Comparison of ENCODE assay signal across 11 mouse cellular contexts in the genomic region with DNA sequence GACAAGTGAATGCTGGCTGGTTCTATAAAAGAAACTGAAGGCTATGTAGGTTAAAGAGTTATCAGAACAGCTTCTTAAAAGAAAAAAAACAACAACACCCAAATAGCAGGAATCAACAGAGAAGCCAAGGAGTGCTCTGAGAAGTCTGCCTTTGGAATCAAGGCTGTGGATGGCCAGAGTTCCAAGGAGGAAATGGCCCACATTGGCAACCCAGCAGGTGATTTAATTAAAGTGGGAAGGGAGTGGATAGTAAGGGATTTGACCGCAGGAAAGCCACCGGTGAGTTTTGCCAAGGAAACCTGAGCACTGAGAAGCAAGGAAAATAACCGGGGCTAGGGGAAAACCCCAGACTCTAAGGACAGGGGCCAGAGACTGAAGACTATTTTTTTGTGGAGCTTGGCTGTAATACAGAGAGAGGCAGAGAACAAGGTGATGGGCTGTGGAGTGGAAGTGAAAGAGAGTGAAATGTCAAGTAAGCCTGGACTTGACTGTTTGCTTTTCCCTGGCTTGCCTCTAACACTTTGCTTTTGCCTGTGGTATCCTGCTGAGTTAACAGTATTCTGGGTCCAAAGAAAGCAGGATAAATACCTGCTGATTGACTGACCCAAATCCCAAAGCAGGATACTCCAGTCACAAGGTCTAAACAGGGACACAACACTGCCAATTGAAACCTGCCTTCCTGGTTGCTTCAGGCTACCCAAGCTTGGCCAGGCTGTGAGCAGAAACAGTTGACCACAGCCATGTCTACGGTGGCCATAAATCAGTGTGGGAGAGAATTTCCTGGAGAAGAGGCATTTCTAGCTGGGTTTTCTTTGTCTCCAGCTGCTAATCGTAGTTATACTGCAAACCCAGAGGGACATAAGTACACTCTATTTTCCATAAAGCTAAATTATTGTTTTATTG.
DNase-seq lines count a peak whose midpoint lies in the region; ATAC-seq and TF ChIP-seq lines count a peak whose summit lies in the region.
"Had no signal": no experiment of that assay in that cellular context is flagged by ENCODE, and none has a peak within 500 bp of the region (broad histone marks: within the 10 kb centered on the region; RNA-seq: fewer than 3 reads in every experiment).

No protein-coding gene starts in this region.

- no peak overlapping the region for H3K4me3 ChIP-seq in limb, embryonic 11.5 days (ENCODE audit: low read depth, low read length)
- H3K4me3 ChIP-seq in limb, embryonic 10.5 days: no peak overlapping the region
- H3K4me3 ChIP-seq in kidney, adult 2 months (ENCODE audit: insufficient read depth, low read depth, low read length): no peak overlapping the region
- no peak overlapping the region for H3K4me3 ChIP-seq in hindbrain, embryonic 11.5 days (ENCODE audit: low read depth, low read length)

- H3K9me3 ChIP-seq in limb, embryonic 11.5 days (ENCODE audit: control insufficient read depth, low read length): no peaks in the 10 kb centered on the region
- H3K9me3 ChIP-seq in limb, embryonic 10.5 days (replicated peaks): no peaks in the 10 kb centered on the region
- no peaks in the 10 kb centered on the region for H3K9me3 ChIP-seq in hindbrain, embryonic 11.5 days (ENCODE audit: control insufficient read depth, low read length)

- TF ChIP-seq CTCF in kidney, adult 2 months (conservative IDR thresholded peaks at IDR 0.05; ENCODE audit: insufficient read depth, insufficient read length, low read depth, low read length): no peak

- H3K27me3 ChIP-seq in limb, embryonic 11.5 days (ENCODE audit: control insufficient read depth, insufficient read depth, low read length): no peaks in the 10 kb centered on the region
- no peaks in the 10 kb centered on the region for H3K27me3 ChIP-seq in limb, embryonic 10.5 days (ENCODE audit: low read depth, poor library complexity, severe bottlenecking)
- no peaks in the 10 kb centered on the region for H3K27me3 ChIP-seq in kidney, adult 2 months (replicated peaks; ENCODE audit: control insufficient read depth, insufficient read depth, low read length)
- no peaks in the 10 kb centered on the region for H3K27me3 ChIP-seq in hindbrain, embryonic 11.5 days (ENCODE audit: control insufficient read depth, insufficient read depth, low read length)

- no peak overlapping the region for H3K4me2 ChIP-seq in limb, embryonic 11.5 days (ENCODE audit: low read depth, severe bottlenecking)
- H3K4me2 ChIP-seq in hindbrain, embryonic 11.5 days (replicated peaks; ENCODE audit: low read depth, low read length): no peak overlapping the region

- 0 out of 2 replicates have a peak, but pooled peaks have one; percentile 29 for ATAC-seq in limb, embryonic 11.5 days (ENCODE audit: insufficient number of reproducible peaks, low FRiP score, low TSS enrichment, low read depth)
- no peak for ATAC-seq in hindbrain, embryonic 11.5 days (ENCODE audit: low FRiP score)
- ATAC-seq: forebrain, embryonic 14.5 days had no signal

- H3K27ac ChIP-seq in limb, embryonic 11.5 days (replicated peaks; ENCODE audit: low read depth, low read length): 0 out of 2 replicates have a peak overlapping the region, but pooled peaks have one; percentile 6
- no peak overlapping the region for H3K27ac ChIP-seq in limb, embryonic 10.5 days
- no peak overlapping the region for H3K27ac ChIP-seq in kidney, adult 2 months (ENCODE audit: insufficient read depth, low read depth, low read length)
- no peak overlapping the region for H3K27ac ChIP-seq in hindbrain, embryonic 11.5 days (ENCODE audit: low read depth, low read length)

- H3K9ac ChIP-seq in limb, embryonic 11.5 days (ENCODE audit: low read length): no peak overlapping the region
- H3K9ac ChIP-seq in hindbrain, embryonic 11.5 days (ENCODE audit: low read depth, low read length): no peak overlapping the region

- WGBS in limb, embryonic 11.5 days: 36% methylated on average over 5 of the region's 5 CpGs
- WGBS in limb, embryonic 10.5 days: 45% methylated on average over 5 of the region's 5 CpGs
- WGBS in kidney, adult 2 months: 32% methylated on average over 5 of the region's 5 CpGs
- WGBS in hindbrain, embryonic 11.5 days: 53% methylated on average over 5 of the region's 5 CpGs

- no peak for DNase-seq in limb, embryonic 11.5 days (ENCODE audit: low spot score)
- no peak for DNase-seq in limb, embryonic 10.5 days (ENCODE audit: low spot score)
- DNase-seq in cerebellum, adult 9-11 months: peak; percentile 6
- DNase-seq in kidney, adult 2 months: peak; percentile 47
- peak; percentile 12 for DNase-seq in mesoderm, embryonic 11.5 days (ENCODE audit: low read depth, low spot score)
- no peak for DNase-seq in hindbrain, embryonic 11.5 days (ENCODE audit: low spot score)
- DNase-seq in heart, postnatal 4 days: no peak
- DNase-seq in embryo, embryonic 9.5 days (ENCODE audit: extremely low spot score): no peak
- DNase-seq: lung, adult 2 months; spleen, adult 18-20 months had no signal

- no peaks in the 10 kb centered on the region for H3K36me3 ChIP-seq in limb, embryonic 11.5 days (ENCODE audit: control insufficient read depth, insufficient read depth, low read length)
- no peaks in the 10 kb centered on the region for H3K36me3 ChIP-seq in limb, embryonic 10.5 days
- no peaks in the 10 kb centered on the region for H3K36me3 ChIP-seq in kidney, adult 2 months (ENCODE audit: control insufficient read depth, insufficient read depth, low read length)
- no peaks in the 10 kb centered on the region for H3K36me3 ChIP-seq in hindbrain, embryonic 11.5 days (ENCODE audit: control insufficient read depth, insufficient read depth, low read length)

- H3K4me1 ChIP-seq in limb, embryonic 11.5 days (ENCODE audit: control insufficient read depth, insufficient read depth, low read length): no peaks in the 10 kb centered on the region
- peaks cover 7% of the 10 kb centered on the region for H3K4me1 ChIP-seq in limb, embryonic 10.5 days
- no peaks in the 10 kb centered on the region for H3K4me1 ChIP-seq in kidney, adult 2 months (ENCODE audit: control insufficient read depth, insufficient read depth, low read length)
- H3K4me1 ChIP-seq in hindbrain, embryonic 11.5 days (replicated peaks; ENCODE audit: control insufficient read depth, insufficient read depth, low read length): no peaks in the 10 kb centered on the region

- TF ChIP-seq POLR2A in kidney, adult 2 months (IDR thresholded peaks at IDR 0.05; ENCODE audit: low read depth, low read length): no peak

Comparison
In these comparisons a context has a peak if more than half of its experiments do, and no peak if none do; other contexts are left out.
1. DNase-seq: peak in cerebellum, adult 9-11 months (single experiment), kidney, adult 2 months (single experiment) and mesoderm, embryonic 11.5 days (single experiment); none in limb, embryonic 11.5 days (single experiment), limb, embryonic 10.5 days (single experiment), hindbrain, embryonic 11.5 days (single experiment), heart, postnatal 4 days (single experiment) and embryo, embryonic 9.5 days (single experiment).